Comparison of ENCODE assay signal across 18 mouse cellular contexts in the genomic region with DNA sequence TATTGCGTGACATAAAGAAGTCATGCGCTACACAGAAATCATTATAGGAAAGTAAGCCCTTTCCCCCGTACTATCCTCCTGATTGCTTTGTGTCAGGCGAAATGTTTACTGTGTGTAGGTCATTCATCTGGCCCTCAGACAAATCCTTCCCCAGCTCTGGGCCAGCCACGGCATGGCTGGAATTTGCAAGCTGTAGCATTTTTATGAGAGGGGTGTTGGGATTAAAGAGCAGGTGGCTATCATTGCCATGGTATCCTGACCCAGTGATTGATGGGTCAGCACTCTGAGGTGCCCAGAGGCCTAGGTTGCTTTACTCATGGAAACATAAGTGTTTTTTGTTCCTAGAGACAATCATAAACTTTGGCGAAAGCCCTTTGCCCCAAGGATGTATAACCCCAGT. TPM values are rescaled to one million over a fixed set of nuclear protein-coding genes. Genes with fewer than 3 reads are reported as not detected.
DNase-seq lines count a peak whose midpoint lies in the region; ATAC-seq lines count a peak whose summit lies in the region.
"Had no signal": no experiment of that assay in that cellular context is flagged by ENCODE, and none has a peak within 500 bp of the region (broad histone marks: within the 10 kb centered on the region; RNA-seq: fewer than 3 reads in every experiment).

No protein-coding gene starts in this region.

- no peak overlapping the region for H3K9ac ChIP-seq in hindbrain, embryonic 14.5 days
- H3K9ac ChIP-seq in kidney, embryonic 15.5 days: no peak overlapping the region
- no peak overlapping the region for H3K9ac ChIP-seq in kidney, embryonic 14.5 days (ENCODE audit: low read depth, low read length)
- no peak overlapping the region for H3K9ac ChIP-seq in forebrain, embryonic 14.5 days (ENCODE audit: low read length)
- H3K9ac ChIP-seq: forebrain, embryonic 13.5 days; forebrain, postnatal 0 days; hindbrain, embryonic 13.5 days had no signal

- 64% methylated on average over 6 of the region's 6 CpGs for WGBS in hindbrain, embryonic 10.5 days
- WGBS in hindbrain, embryonic 14.5 days: 61% methylated on average over 6 of the region's 6 CpGs
- 65% methylated on average over 6 of the region's 6 CpGs for WGBS in kidney, embryonic 15.5 days
- WGBS in kidney, embryonic 14.5 days: 58% methylated on average over 6 of the region's 6 CpGs
- WGBS in forebrain, embryonic 14.5 days: 79% methylated on average over 6 of the region's 6 CpGs

- no peak overlapping the region for H3K4me2 ChIP-seq in hindbrain, embryonic 14.5 days (replicated peaks)
- no peak overlapping the region for H3K4me2 ChIP-seq in kidney, embryonic 15.5 days
- no peak overlapping the region for H3K4me2 ChIP-seq in kidney, embryonic 14.5 days (replicated peaks; ENCODE audit: low read depth, low read length)
- H3K4me2 ChIP-seq in forebrain, embryonic 14.5 days (ENCODE audit: low read length): no peak overlapping the region
- H3K4me2 ChIP-seq: forebrain, embryonic 13.5 days; hindbrain, embryonic 13.5 days had no signal

- ATAC-seq in hindbrain, embryonic 14.5 days (ENCODE audit: low FRiP score): no peak
- ATAC-seq in kidney, embryonic 15.5 days (replicated peaks; ENCODE audit: low FRiP score): peak; percentile 52; the same call in 1 of the 2 replicates
- no peak for ATAC-seq in kidney, embryonic 14.5 days (ENCODE audit: low FRiP score, low TSS enrichment)
- no peak for ATAC-seq in forebrain, embryonic 14.5 days
- ATAC-seq: forebrain, postnatal 0 days; Patski had no signal

- DNase-seq in hindbrain, embryonic 10.5 days (ENCODE audit: low spot score): no peak
- no peak for DNase-seq in hindbrain, embryonic 14.5 days (ENCODE audit: low spot score)
- peak; percentile 8 for DNase-seq in kidney, postnatal 14 days
- DNase-seq in kidney, adult 8-10 months: no peak
- no peak for DNase-seq in forebrain, embryonic 14.5 days (ENCODE audit: low spot score)
- DNase-seq: adrenal gland, postnatal 10 days; adrenal gland, postnatal 36 days; cerebellum, adult 18-20 months; cerebellum, adult 9-10 months; gastrocnemius, adult 2 months; gastrocnemius, postnatal 14 days had no signal

- H3K4me1 ChIP-seq in hindbrain, embryonic 10.5 days (replicated peaks): peaks cover 27% of the 10 kb centered on the region
- H3K4me1 ChIP-seq in hindbrain, embryonic 14.5 days (replicated peaks; ENCODE audit: control insufficient read depth, insufficient read depth, low read length): no peaks in the 10 kb centered on the region
- H3K4me1 ChIP-seq in kidney, embryonic 15.5 days: 0 out of 2 replicates have a peak, but pooled peaks cover 6% of the 10 kb centered on the region
- peaks cover 3% of the 10 kb centered on the region; the same call in 1 of the 2 replicates for H3K4me1 ChIP-seq in kidney, embryonic 14.5 days (ENCODE audit: control insufficient read depth, insufficient read depth, low read length)
- H3K4me1 ChIP-seq in forebrain, embryonic 14.5 days (ENCODE audit: control insufficient read depth, insufficient read depth, low read length): peaks cover 3% of the 10 kb centered on the region

- H3K9me3 ChIP-seq in hindbrain, embryonic 10.5 days: no peaks in the 10 kb centered on the region
- no peaks in the 10 kb centered on the region for H3K9me3 ChIP-seq in hindbrain, embryonic 14.5 days (ENCODE audit: control insufficient read depth, low read length)
- no peaks in the 10 kb centered on the region for H3K9me3 ChIP-seq in kidney, embryonic 15.5 days (replicated peaks)
- no peaks in the 10 kb centered on the region for H3K9me3 ChIP-seq in kidney, embryonic 14.5 days (ENCODE audit: control insufficient read depth, low read length)
- H3K9me3 ChIP-seq in forebrain, embryonic 14.5 days (replicated peaks; ENCODE audit: control insufficient read depth, low read length): no peaks in the 10 kb centered on the region
- H3K9me3 ChIP-seq: forebrain, embryonic 10.5 days; forebrain, embryonic 13.5 days; hindbrain, embryonic 13.5 days had no signal

- H3K27me3 ChIP-seq in hindbrain, embryonic 10.5 days (ENCODE audit: insufficient read depth, poor library complexity, severe bottlenecking): no peaks in the 10 kb centered on the region
- no peaks in the 10 kb centered on the region for H3K27me3 ChIP-seq in hindbrain, embryonic 14.5 days (ENCODE audit: control insufficient read depth, insufficient read depth, low read length)
- no peaks in the 10 kb centered on the region for H3K27me3 ChIP-seq in kidney, embryonic 15.5 days
- no peaks in the 10 kb centered on the region for H3K27me3 ChIP-seq in kidney, embryonic 14.5 days (ENCODE audit: control insufficient read depth, insufficient read depth, low read length)
- no peaks in the 10 kb centered on the region for H3K27me3 ChIP-seq in forebrain, embryonic 14.5 days (replicated peaks; ENCODE audit: control insufficient read depth, insufficient read depth, low read length)
- H3K27me3 ChIP-seq: forebrain, embryonic 13.5 days; hindbrain, embryonic 13.5 days; Patski had no signal

- no peaks in the 10 kb centered on the region for H3K36me3 ChIP-seq in hindbrain, embryonic 10.5 days
- H3K36me3 ChIP-seq in hindbrain, embryonic 14.5 days (replicated peaks; ENCODE audit: control insufficient read depth, insufficient read depth): no peaks in the 10 kb centered on the region
- H3K36me3 ChIP-seq in kidney, embryonic 15.5 days: no peaks in the 10 kb centered on the region
- H3K36me3 ChIP-seq in kidney, embryonic 14.5 days (ENCODE audit: control insufficient read depth, insufficient read depth, low read length): no peaks in the 10 kb centered on the region
- H3K36me3 ChIP-seq in forebrain, embryonic 14.5 days (ENCODE audit: control insufficient read depth, insufficient read depth, low read length): no peaks in the 10 kb centered on the region
- H3K36me3 ChIP-seq: forebrain, embryonic 10.5 days; hindbrain, embryonic 13.5 days had no signal

- peak overlapping the region; percentile 2; the same call in 1 of the 2 replicates for H3K27ac ChIP-seq in hindbrain, embryonic 10.5 days
- H3K27ac ChIP-seq in hindbrain, embryonic 14.5 days: no peak overlapping the region
- H3K27ac ChIP-seq in kidney, embryonic 15.5 days: no peak overlapping the region
- H3K27ac ChIP-seq in kidney, embryonic 14.5 days (ENCODE audit: low read depth, low read length): no peak overlapping the region
- no peak overlapping the region for H3K27ac ChIP-seq in forebrain, embryonic 14.5 days (ENCODE audit: low read depth, low read length)
- H3K27ac ChIP-seq: forebrain, embryonic 10.5 days; gastrocnemius, adult 2 months had no signal

- H3K4me3 ChIP-seq in hindbrain, embryonic 10.5 days: no peak overlapping the region
- no peak overlapping the region for H3K4me3 ChIP-seq in hindbrain, embryonic 14.5 days (replicated peaks; ENCODE audit: low read length)
- H3K4me3 ChIP-seq in kidney, embryonic 15.5 days (replicated peaks): no peak overlapping the region
- no peak overlapping the region for H3K4me3 ChIP-seq in kidney, embryonic 14.5 days (ENCODE audit: low read length)
- H3K4me3 ChIP-seq in forebrain, embryonic 14.5 days (ENCODE audit: low read depth, low read length): no peak overlapping the region
- H3K4me3 ChIP-seq: forebrain, embryonic 10.5 days; forebrain, embryonic 13.5 days; gastrocnemius, adult 2 months; hindbrain, embryonic 13.5 days had no signal

RNA-seq across cellular contexts. Expression of a gene that starts 35.2 kb away (rescaled TPM):
- polyA plus RNA-seq in hindbrain, embryonic 10.5 days (2016; fragmentation: Nextera tagmentation; extraction: Ambion mirVana): 1.3 and 1.6 TPM in 2 replicates
- 6.8 and 8.5 TPM in 2 replicates for polyA plus RNA-seq in hindbrain, embryonic 14.5 days (2014; fragmentation: Nextera tagmentation; extraction: Ambion mirVana)
- polyA plus RNA-seq in kidney, embryonic 15.5 days (2015; fragmentation: Nextera tagmentation; extraction: Ambion mirVana): 0.10 and 0.38 TPM in 2 replicates
- 0.16 and 0.22 TPM in 2 replicates for polyA plus RNA-seq in kidney, embryonic 14.5 days (2014; fragmentation: Nextera tagmentation; extraction: Ambion mirVana)
- polyA plus RNA-seq in forebrain, embryonic 14.5 days (2014; fragmentation: Nextera tagmentation; extraction: Ambion mirVana): 10.5 and 11.0 TPM in 2 replicates
- polyA plus RNA-seq: Patski had no signal
